Mouse (Mus musculus): ENCODE measurements at regions not wholly inside any gene's neighbourhood (a gene's known extent, or its start where the extent isn't known, plus 50 kb on each side); places are given as distances from the start of the nearest gene placed in this dataset.

GRCm38 (mm10) chr2:79137694-79138171 lies 117.5 kb upstream of the Itga4 start:
- TF ChIP-seq CTCF (conservative IDR thresholded peaks at IDR 0.05) = no peak
- H3K4me3 ChIP-seq = no peak overlapping the region
- H3K27ac ChIP-seq = no peak overlapping the region
- DNase-seq (ENCODE audit: low spot score in 2 of 2) = no peak

- TF ChIP-seq CTCF (conservative IDR thresholded peaks at IDR 0.05) = no peak
- Histone ChIP-seq H3K4me3 (no peak overlapping the region), H3K27ac (no peak overlapping the region)
- DNase-seq (ENCODE audit: low spot score in 2 of 2) = no peak
Measured at GRCm38 (mm10) chr2:79138368-79139109, 116.7 kb upstream of the Itga4 start.

- Histone ChIP-seq H3K27ac (no peak overlapping the region), H3K4me3 (no peak overlapping the region)
- DNase-seq (ENCODE audit: low spot score in 2 of 2) = no peak
- no peak for TF ChIP-seq CTCF (conservative IDR thresholded peaks at IDR 0.05)
Measured at GRCm38 (mm10) chr2:79141961-79142360, 113.3 kb upstream of the Itga4 start.

- peak in 1 of 2 experiments; percentile 38 for DNase-seq (ENCODE audit: low spot score in 2 of 2)
- no peak for TF ChIP-seq CTCF (conservative IDR thresholded peaks at IDR 0.05)
- Histone ChIP-seq H3K27ac (peak overlapping the region; percentile 87), H3K4me3 (no peak overlapping the region)
Measured at GRCm38 (mm10) chr2:79143196-79143595, 112.0 kb upstream of the Itga4 start.

- TF ChIP-seq CTCF (conservative IDR thresholded peaks at IDR 0.05) = no peak
- H3K4me3 ChIP-seq = no peak overlapping the region
- DNase-seq (ENCODE audit: low spot score in 2 of 2) = no peak
- peak overlapping the region; percentile 70 for H3K27ac ChIP-seq
Measured at GRCm38 (mm10) chr2:79145897-79146296, 109.3 kb upstream of the Itga4 start.

- Histone ChIP-seq H3K27ac (peak overlapping the region; percentile 70), H3K4me3 (no peak overlapping the region)
- TF ChIP-seq CTCF (conservative IDR thresholded peaks at IDR 0.05) = no peak
- no peak for DNase-seq (ENCODE audit: low spot score in 2 of 2)
Measured at GRCm38 (mm10) chr2:79146563-79146962, 108.7 kb upstream of the Itga4 start.

GRCm38 (mm10) chr2:79149012-79149698 lies 106.1 kb upstream of the Itga4 start:
- Histone ChIP-seq H3K27ac (peak overlapping the region; percentile 33; the same call in 1 of the 2 replicates), H3K4me3 (no peak overlapping the region)
- TF ChIP-seq CTCF (conservative IDR thresholded peaks at IDR 0.05) = no peak
- DNase-seq (ENCODE audit: low spot score in 2 of 2) = peak in 1 of 2 experiments; percentile 36

GRCm38 (mm10) chr2:79151610-79152009 lies 103.6 kb upstream of the Itga4 start:
- Histone ChIP-seq H3K4me3 (no peak overlapping the region), H3K27ac (peak overlapping the region; percentile 76)
- DNase-seq (ENCODE audit: low spot score in 2 of 2) = no peak
- no peak for TF ChIP-seq CTCF (conservative IDR thresholded peaks at IDR 0.05)

- Histone ChIP-seq H3K4me3 (no peak overlapping the region), H3K27ac (peak overlapping the region; percentile 76)
- TF ChIP-seq CTCF (conservative IDR thresholded peaks at IDR 0.05) = no peak
- DNase-seq (ENCODE audit: low spot score in 2 of 2) = peak; percentile 37 to 54
Measured at GRCm38 (mm10) chr2:79152031-79152694, 103.1 kb upstream of the Itga4 start.

GRCm38 (mm10) chr2:79152695-79153057 lies 102.5 kb upstream of the Itga4 start:
- peak overlapping the region; percentile 76 for H3K27ac ChIP-seq

GRCm38 (mm10) chr2:79153070-79153469 lies 102.2 kb upstream of the Itga4 start:
- DNase-seq (ENCODE audit: low spot score in 2 of 2) = no peak
- Histone ChIP-seq H3K4me3 (no peak overlapping the region), H3K27ac (peak overlapping the region; percentile 76)
- no peak for TF ChIP-seq CTCF (conservative IDR thresholded peaks at IDR 0.05)

More at GRCm38 (mm10) chr2:79152695-79153057, 102.5 kb upstream of the Itga4 start:
- DNase-seq (ENCODE audit: low spot score in 2 of 2) = no peak
- H3K4me3 ChIP-seq = no peak overlapping the region
- TF ChIP-seq CTCF (conservative IDR thresholded peaks at IDR 0.05) = no peak

GRCm38 (mm10) chr2:79158450-79159055 lies 96.7 kb upstream of the Itga4 start:
- Histone ChIP-seq H3K4me3 (no peak overlapping the region), H3K27ac (no peak overlapping the region)
- no peak for DNase-seq (ENCODE audit: low spot score in 2 of 2)
- TF ChIP-seq CTCF (conservative IDR thresholded peaks at IDR 0.05) = no peak

- TF ChIP-seq CTCF (conservative IDR thresholded peaks at IDR 0.05) = no peak
- no peak for DNase-seq (ENCODE audit: low spot score in 2 of 2)
- no peak overlapping the region for H3K27ac ChIP-seq
- no peak overlapping the region for H3K4me3 ChIP-seq
Measured at GRCm38 (mm10) chr2:79159336-79159735, 95.9 kb upstream of the Itga4 start.

Measured in layer of hippocampus, adult 2 months (tissue).